Mouse (Mus musculus): ENCODE results near the gene Nsd2.

- TF ChIP-seq CTCF (IDR thresholded peaks at IDR 0.05; ENCODE audit: extremely low read depth, insufficient read depth, insufficient read length, insufficient replicate concordance): no peak
- no peak for TF ChIP-seq POLR2A (IDR thresholded peaks at IDR 0.05; ENCODE audit: low read depth, low read length)
These were observed 32.6 kb downstream of the Nsd2 start for GRCm38 (mm10) chr5:33853086-33853485.
